8 mouse cellular contexts compared by ENCODE assay signal in genomic region chr4:114647689-114648088, GRCm38 (mm10).
DNase-seq lines count a peak whose midpoint lies in the region; ATAC-seq lines count a peak whose summit lies in the region.

No protein-coding gene starts in this region.

- DNase-seq in 3134 (ENCODE audit: extremely low read depth, insufficient read length, low spot score): peak; percentile 24
- peak; percentile 89 to 90 for DNase-seq in cerebellum, postnatal 14 days
- DNase-seq in layer of hippocampus, adult 9-11 months: peak; percentile 40
- peak; percentile 71 to 75 for DNase-seq in lung, postnatal 4 days
- peak; percentile 62 to 82 for DNase-seq in right cerebral cortex, postnatal 10 days (ENCODE audit: low spot score in 2 of 2)

- ATAC-seq in CD4-positive, CD25-positive, alpha-beta regulatory T cell, adult 4 months: peak; percentile 47
- peak; percentile 70 for ATAC-seq in granulocyte monocyte progenitor cell, adult 5-6 weeks (replicated peaks; ENCODE audit: poor library complexity, severe bottlenecking)
- no peak for ATAC-seq in erythroblast, adult 5-6 weeks (replicated peaks; ENCODE audit: low FRiP score, poor library complexity, severe bottlenecking)

Comparison
In these comparisons a context has a peak if more than half of its experiments do, and no peak if none do; other contexts are left out.
1. DNase-seq: peak in every context shown above with its lines; median percentile 90 in cerebellum, postnatal 14 days; 73 in lung, postnatal 4 days; 72 in right cerebral cortex, postnatal 10 days; 40 in layer of hippocampus, adult 9-11 months; 24 in 3134.